Mouse (Mus musculus) left cerebral cortex, adult 18-20 months (tissue): Measurements from ENCODE around the gene Rpl28. TPM values are rescaled to one million over a fixed set of nuclear protein-coding genes. Genes with fewer than 3 reads are reported as not detected.

ENCODE experiments used
- DNase-seq, 2 experiments: peaks; one replicate each; pipeline ENCODE4 v3.0.0; 2021 to 2022; ENCODE audit warnings: low spot score in 2 of 2, mixed read lengths in 1 of 2
- total RNA-seq, 2 experiments: library from RNA; stranded (reverse); gene quantifications; 2 replicates each; pipeline ENCODE4 v1.2.3; 2021

Gene Rpl28
- total RNA-seq, 2 experiments from 2014 or later = 439 to 453 TPM

GRCm38 (mm10) chr7:4825365-4825764 lies 32.7 kb downstream of the Rpl28 start:
- DNase-seq = no peak

- no peak for DNase-seq
Measured at GRCm38 (mm10) chr7:4830476-4830875, 37.8 kb downstream of the Rpl28 start.

- DNase-seq = no peak
Measured at GRCm38 (mm10) chr7:4835631-4836327, 43.1 kb downstream of the Rpl28 start.

- peak; percentile 47 to 53 for DNase-seq
Measured at GRCm38 (mm10) chr7:4836351-4836792, 43.7 kb downstream of the Rpl28 start.

GRCm38 (mm10) chr7:4837639-4838038 lies 45.0 kb downstream of the Rpl28 start:
- DNase-seq = no peak

- DNase-seq = peak; percentile 37 to 39
Measured at GRCm38 (mm10) chr7:4842077-4842476, 49.4 kb downstream of the Rpl28 start.

GRCm38 (mm10) chr7:4842634-4843131 lies 50.0 kb downstream of the Rpl28 start:
- peak; percentile 38 to 55 for DNase-seq

GRCm38 (mm10) chr7:4843604-4844244 lies 51.0 kb downstream of the Rpl28 start:
- peak; percentile 76 to 89 for DNase-seq

- DNase-seq = peak in 1 of 2 experiments; percentile 55
Measured at GRCm38 (mm10) chr7:4844245-4844916, 51.7 kb downstream of the Rpl28 start, which contains the start of gene Shisa7. TSS of gene Shisa7 (minus strand) at chr7:4844696.

Other genes starting within 250 kb of the Rpl28 start
- 100 to 1,000 TPM; 281 to 299 TPM for gene Syt5, start 245.3 kb upstream of the Rpl28 start, total RNA-seq
- 1 to 10 TPM in 1 of 2 experiments, under 1 TPM in 1; 0.82 to 1.1 TPM for gene Ptprh, start 188.8 kb upstream of the Rpl28 start, total RNA-seq
- gene Tmem86b, start 161.5 kb upstream of the Rpl28 start, total RNA-seq = 10 to 100 TPM; 13.9 to 16.7 TPM
- gene Ppp6r1, start 133.9 kb upstream of the Rpl28 start, total RNA-seq = 100 to 1,000 TPM; 129 to 135 TPM
- gene Hspbp1, start 107.8 kb upstream of the Rpl28 start, total RNA-seq = 100 to 1,000 TPM; 100 to 105 TPM
- gene Brsk1, start 102.3 kb upstream of the Rpl28 start, total RNA-seq = 100 to 1,000 TPM; 436 to 437 TPM
- not detected for gene Tmem150b, start 67.6 kb upstream of the Rpl28 start, total RNA-seq
- gene Kmt5c, start 52.8 kb upstream of the Rpl28 start, total RNA-seq = 10 to 100 TPM; 19.0 to 25.2 TPM
- gene Cox6b2, start 39.8 kb upstream of the Rpl28 start, total RNA-seq = 1 to 10 TPM; 5.0 to 8.8 TPM
- not detected for gene Fam71e2, start 21.6 kb upstream of the Rpl28 start, total RNA-seq
- gene Il11, start 10.0 kb upstream of the Rpl28 start, total RNA-seq = under 1 TPM; 0.28 to 0.30 TPM
- gene Tmem190, start 9.9 kb upstream of the Rpl28 start, total RNA-seq = not detected
- gene Tmem238, start 3.2 kb upstream of the Rpl28 start, total RNA-seq = 1 to 10 TPM; 2.0 to 3.1 TPM
- gene Ube2s, start 19.7 kb downstream of the Rpl28 start, total RNA-seq = 100 to 1,000 TPM; 101 to 108 TPM
- 100 to 1,000 TPM; 102 to 115 TPM for gene Shisa7, start 51.8 kb downstream of the Rpl28 start, total RNA-seq
- 1 to 10 TPM; 4.5 to 5.9 TPM for gene Isoc2b, start 77.4 kb downstream of the Rpl28 start, total RNA-seq
- 10 to 100 TPM; 14.2 to 14.8 TPM for gene Isoc2a, start 84.3 kb downstream of the Rpl28 start, total RNA-seq
- gene Gm36210, start 113.6 kb downstream of the Rpl28 start, total RNA-seq = under 1 TPM in 1 of 2 experiments, not detected in 1; 0.46 TPM
- gene Zfp628, start 122.3 kb downstream of the Rpl28 start, total RNA-seq = 10 to 100 TPM; 14.7 to 15.9 TPM
- 100 to 1,000 TPM; 104 TPM for gene Nat14, start 129.2 kb downstream of the Rpl28 start, total RNA-seq
- 1 to 10 TPM; 2.6 to 3.3 TPM for gene Ssc5d, start 132.9 kb downstream of the Rpl28 start, total RNA-seq
- under 1 TPM; 0.26 to 0.45 TPM for gene Sbk2, start 171.5 kb downstream of the Rpl28 start, total RNA-seq
- under 1 TPM; 0.58 to 0.91 TPM for gene Sbk3, start 178.3 kb downstream of the Rpl28 start, total RNA-seq
- 10 to 100 TPM; 25.1 to 27.8 TPM for gene Zfp579, start 203.3 kb downstream of the Rpl28 start, total RNA-seq
- 1 to 10 TPM; 7.4 to 7.8 TPM for gene Zfp524, start 221.5 kb downstream of the Rpl28 start, total RNA-seq
- gene Fiz1, start 221.8 kb downstream of the Rpl28 start, total RNA-seq = 10 to 100 TPM; 23.3 to 25.7 TPM
- gene Gm44973, start 222.6 kb downstream of the Rpl28 start, total RNA-seq = not detected
- 10 to 100 TPM; 34.9 to 35.5 TPM for gene Zfp865, start 227.5 kb downstream of the Rpl28 start, total RNA-seq
- gene Ccdc106, start 227.7 kb downstream of the Rpl28 start, total RNA-seq = 10 to 100 TPM; 57.3 to 59.7 TPM
- gene 4632433K11Rik, start 241.2 kb downstream of the Rpl28 start, total RNA-seq = not detected
- 1 to 10 TPM; 4.4 to 4.8 TPM for gene Zfp784, start 245.6 kb downstream of the Rpl28 start, total RNA-seq